Mouse (Mus musculus) CD4-positive, CD25-positive, alpha-beta regulatory T cell, adult 4 months (primary cell): ENCODE measurements around the gene Col16a1. TPM values are rescaled to one million over a fixed set of nuclear protein-coding genes. Genes with fewer than 3 reads are reported as not detected.

Experiments
- ATAC-seq: one replicate; pipeline ENCODE4 v1.8.0; 2017
- polyA plus RNA-seq, 2 experiments: library from polyadenylated mRNA; unstranded; fragments of 100-300 nt; shearing (Covaris generic); gene quantifications; one replicate each; pipeline ENCODE4 v1.2.1; 2017

Col16a1 gene
- polyA plus RNA-seq, 2 experiments from 2014 or later: not detected

DNA sequence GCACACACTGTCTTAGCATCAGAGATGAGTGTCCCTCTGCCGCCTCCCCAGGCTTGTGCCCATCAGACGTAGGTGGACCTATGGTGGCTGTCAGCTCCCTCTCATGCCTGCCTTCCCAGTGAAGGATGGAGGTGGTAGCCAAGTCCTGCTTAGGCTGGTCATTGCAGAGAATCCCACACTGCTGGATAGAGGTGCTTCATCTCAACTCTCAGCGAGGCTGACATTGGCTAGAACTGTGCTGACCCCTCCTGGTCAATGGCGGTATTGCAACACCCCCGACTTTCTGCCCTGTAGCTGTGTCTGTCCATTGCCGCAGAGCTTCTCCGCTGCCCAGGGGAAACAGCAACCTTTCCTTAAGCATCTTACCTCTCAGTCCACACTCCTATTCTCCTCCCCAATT is 39.7 kb downstream of the Col16a1 start:
- ATAC-seq: peak; percentile 75

DNA sequence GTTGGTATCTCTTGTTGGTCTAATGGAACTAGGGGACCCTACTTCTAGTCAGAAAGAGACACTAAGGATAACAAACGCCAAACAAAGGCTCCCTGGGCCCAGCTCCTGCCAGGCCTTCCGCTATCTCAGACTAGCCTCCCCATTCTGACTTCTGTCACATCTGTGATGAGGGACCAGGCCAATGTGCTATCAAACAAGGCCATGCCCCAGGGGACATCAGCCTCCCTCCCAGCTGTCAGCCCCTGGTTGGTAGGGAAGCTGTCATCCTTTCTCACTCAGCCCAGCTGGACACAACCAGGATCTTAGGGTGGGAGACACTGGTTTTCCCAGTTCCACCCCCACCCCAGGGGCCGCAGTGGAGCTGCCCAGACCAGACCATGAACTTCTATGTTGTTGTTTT is 47.5 kb downstream of the Col16a1 start:
- ATAC-seq: no peak

DNA sequence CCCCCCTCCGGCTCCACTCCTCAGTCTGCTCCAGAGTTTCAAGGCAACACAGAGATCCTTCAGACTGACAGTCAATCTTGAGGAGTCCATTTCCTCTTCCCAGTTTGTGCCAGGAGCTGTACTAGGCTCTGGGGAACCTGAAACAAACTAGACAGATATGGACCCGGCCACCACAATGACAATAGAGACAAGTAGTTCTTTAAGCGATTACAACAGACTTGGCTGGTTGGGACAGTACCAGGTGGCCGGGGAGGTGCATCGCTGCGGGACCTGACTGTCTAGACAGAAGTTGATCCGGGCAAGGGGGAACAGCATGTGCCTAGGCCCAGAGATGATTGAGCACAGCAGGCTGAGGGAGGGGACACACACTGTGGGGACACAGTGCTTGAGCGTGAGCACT is 53.5 kb downstream of the Col16a1 start:
- no peak for ATAC-seq

DNA sequence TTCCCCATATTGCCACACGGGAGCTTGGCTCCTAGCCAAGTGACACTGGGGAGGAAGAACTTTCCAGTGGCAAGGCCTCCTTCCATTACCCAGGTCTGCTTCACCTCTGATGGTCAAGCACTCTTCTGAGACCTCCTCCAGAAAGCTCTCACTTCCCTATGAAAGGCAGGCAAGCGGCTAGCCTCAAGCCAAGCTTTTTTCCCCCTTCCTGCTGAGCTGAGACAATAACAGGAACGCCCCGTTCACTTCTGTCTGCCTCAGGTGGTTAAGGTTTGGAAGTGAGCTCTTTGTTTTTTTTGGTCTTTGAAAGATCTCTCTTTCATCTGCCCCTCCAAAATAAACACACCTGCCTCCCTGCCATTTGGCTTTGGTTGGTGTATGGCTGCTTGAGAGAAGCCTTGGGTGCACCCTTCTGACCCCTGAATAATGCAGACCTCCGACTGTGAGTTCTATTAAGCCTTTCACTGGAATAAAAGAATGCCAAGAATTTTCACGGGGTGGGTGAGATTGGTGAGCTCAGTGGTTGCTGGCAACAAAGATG is 54.5 kb downstream of the Col16a1 start, which contains the start of gene Pef1:
Gene Pef1, plus strand, starts transcription at position 448 of the 541 bp plus-strand sequence.
- no peak for ATAC-seq

DNA sequence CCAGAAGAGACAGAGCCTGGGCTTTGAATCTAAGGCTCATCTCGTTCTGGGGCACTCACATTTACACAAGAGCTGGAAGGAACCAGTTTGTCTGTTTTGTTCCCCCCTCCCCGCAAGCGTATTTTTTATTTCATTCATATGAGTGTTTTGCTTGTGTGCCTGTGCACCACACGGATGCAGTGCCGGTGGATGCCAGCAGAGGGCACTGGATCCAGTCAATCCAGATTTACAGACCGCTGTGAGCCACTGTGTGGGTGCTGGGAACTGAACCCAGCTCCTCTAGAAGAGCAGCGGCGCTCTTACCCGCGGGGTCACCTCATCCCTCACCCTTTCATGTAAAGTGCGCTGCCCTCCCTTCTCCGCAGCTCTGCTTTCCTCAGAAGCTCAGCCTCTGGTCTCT is 56.0 kb downstream of the Col16a1 start:
- ATAC-seq: no peak

DNA sequence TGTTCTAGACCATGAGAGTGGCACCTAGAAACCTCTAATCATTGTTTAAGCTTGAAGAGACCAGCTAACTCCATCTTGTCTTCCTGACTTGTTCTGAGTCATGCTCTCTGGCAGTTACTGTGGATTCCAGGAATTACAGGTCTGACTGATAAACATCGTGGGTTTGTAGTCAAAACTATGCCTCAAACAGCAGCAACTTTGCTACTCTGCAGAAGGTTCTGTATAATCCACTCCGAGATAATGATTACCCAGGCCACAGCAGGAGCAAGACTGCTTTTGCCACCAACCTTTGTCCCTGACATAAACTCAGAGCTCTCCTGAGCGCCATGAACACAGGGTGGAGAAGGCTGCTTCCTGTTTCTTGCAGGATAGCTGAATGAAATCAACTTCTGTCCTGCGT is 56.9 kb downstream of the Col16a1 start:
- ATAC-seq: no peak

DNA sequence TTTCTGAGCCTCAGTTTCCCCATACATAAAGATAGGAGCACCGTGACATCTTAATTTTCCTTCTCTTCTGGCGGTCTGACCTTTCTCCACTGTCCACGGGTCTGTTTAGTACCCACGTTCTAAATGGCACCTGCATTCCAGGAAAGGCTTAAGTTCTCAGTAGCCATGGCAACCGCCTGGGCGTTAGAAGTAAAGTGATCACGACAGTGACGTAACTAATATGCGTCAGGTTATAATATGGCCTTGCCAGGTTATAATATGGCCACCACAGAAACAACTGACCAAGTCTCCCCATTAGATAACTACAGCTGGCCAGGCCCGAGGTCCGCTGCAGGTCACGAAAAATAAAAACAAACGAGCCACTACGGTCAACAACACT is 59.4 kb downstream of the Col16a1 start:
- ATAC-seq: peak; percentile 70

DNA sequence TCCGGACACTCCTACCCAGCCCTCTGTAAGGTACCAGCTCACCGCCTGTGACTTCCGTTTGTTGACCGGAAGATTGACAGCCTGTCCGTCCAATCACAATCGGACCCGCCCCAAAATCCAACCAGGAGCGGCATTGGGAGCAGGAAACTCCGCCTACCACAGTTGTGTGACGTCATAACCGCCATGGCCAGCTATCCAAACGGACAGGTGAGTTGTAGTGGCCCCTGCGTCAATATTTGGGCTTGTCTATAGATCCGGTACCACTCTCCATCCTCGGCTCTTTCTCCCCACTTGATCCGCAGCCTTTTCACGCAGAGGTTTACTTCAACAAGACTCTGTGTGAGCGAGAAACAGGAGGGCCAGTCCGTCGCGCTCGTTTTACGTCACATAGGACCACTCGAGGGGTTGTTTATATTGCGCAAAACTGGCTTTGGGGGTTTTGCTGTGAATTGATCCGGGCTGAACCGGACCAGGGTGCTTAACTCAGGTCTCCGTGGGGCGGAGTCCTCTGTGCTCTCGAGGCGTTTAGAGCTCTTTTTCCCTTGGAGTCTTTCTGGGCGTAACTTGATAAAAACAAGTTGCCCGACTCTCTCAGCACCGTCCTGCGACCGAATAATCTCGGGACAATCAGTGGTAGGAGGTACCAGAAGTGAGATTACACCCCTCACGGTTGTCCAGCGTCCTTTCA is 59.9 kb downstream of the Col16a1 start:
- peak; percentile 98 for ATAC-seq

DNA sequence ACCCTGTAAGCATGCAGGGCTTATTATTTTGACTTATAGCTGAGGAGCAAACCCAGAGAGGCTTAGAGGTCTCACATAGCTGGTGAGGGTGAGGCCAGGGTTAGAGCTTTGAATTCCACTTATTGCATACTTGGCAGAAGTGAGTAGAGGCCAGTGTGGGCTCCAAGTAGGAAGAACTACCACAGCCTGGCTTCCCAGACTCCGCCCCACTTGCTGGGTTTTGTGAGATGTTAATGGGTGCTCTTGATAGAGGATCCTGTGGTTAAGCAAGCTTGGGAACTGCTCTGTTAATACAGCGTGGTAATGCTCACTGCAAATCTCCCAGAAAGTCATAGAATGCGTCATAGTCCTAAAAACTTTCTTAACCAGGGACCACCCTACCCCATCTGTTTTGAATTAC is 61.3 kb downstream of the Col16a1 start:
- no peak for ATAC-seq

DNA sequence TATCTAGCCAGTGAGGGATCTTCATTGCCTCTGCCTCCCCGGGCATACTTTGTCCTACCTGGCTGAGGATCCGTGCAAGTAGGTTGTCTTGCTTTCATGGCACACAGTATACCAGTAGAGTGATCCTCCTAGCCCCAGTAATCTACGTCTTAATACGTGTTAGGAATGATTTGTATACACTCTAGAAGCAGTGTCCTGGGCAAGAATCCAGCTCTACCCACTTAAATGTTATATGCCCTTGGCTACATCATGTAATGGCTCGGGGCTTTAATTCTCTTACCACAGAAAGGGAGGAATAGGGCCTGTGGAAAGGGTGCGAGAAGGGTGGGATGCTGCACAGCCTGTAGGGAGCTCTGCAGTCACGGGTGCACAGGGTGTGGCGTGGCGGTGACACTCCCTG is 62.0 kb downstream of the Col16a1 start:
- no peak for ATAC-seq

DNA sequence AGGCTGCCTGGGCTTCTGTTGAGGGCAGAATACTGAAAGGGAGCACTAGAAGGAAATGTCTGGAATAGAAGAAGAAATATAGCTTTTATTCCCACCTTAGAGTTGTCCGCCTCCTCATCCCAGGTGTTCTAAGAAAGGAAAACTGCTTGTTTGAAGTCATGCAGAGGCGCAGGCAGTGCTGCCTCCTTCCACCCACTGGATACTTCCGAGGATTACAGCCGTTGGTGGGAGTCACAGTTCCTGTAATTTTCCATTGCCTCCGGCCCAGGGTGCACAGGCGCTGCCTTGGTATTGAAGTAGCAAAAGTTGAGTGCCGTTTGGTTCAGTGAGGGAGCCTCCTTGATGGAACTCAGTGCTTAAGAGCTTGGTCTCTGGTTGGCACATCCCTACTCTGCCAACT is 62.5 kb downstream of the Col16a1 start:
- no peak for ATAC-seq

DNA sequence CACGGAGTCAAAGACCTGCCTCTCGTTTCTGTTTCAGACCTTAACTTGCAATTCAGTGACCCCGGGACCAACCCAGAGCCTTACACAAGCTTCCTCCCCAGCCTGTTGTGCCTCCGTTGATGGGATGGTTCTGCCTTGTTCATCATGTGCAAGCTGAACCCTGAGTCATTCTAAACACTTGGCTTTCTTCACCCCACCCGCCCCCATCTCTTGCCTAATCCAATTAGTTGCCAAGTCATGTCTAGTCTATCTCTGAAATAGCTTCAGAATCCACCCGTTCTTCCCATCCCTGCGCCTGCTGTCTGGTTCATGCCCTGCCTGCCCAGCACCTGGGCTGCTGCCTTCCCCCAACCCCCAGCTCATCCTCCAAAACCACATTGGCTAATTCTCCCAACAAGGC is 64.7 kb downstream of the Col16a1 start:
- no peak for ATAC-seq

DNA sequence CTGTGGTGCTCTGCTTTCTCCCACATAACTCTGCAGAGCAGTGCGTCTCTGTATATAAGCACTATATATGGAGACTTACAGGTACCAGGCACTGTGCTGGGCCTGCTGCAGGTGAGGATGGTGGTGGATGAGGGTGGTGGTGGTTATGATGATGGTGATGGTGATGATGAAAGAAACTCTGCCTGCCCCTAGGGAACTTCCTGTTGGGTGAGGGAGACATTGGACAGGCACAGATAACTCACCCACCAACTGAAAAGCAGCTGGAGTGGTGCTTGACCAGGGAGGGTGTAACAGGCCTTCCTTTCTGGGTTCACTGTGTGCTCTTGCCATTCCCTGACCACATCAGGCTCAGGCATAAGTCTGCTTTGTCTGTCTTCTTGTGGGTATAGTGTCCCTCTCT is 65.1 kb downstream of the Col16a1 start:
- no peak for ATAC-seq

DNA sequence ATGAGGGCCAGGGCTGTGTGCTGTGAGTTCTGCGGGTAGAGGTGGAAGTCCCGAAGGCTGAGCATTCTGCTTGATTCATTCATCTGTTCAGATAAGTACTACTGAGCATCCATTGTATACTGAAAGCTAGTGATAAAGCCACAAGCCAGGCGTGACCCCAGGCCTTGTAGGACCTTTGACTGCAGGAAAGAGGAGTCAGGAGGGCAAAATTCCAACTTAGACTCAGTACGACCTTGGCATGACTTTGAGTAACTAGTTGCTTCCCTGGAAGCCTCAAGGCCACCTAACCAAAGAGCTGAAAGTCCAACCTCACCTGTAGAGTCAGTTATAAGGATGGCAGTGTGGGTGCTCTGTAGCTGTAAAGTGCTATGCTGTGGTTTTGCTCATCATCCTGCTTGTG is 73.1 kb downstream of the Col16a1 start:
- no peak for ATAC-seq

DNA sequence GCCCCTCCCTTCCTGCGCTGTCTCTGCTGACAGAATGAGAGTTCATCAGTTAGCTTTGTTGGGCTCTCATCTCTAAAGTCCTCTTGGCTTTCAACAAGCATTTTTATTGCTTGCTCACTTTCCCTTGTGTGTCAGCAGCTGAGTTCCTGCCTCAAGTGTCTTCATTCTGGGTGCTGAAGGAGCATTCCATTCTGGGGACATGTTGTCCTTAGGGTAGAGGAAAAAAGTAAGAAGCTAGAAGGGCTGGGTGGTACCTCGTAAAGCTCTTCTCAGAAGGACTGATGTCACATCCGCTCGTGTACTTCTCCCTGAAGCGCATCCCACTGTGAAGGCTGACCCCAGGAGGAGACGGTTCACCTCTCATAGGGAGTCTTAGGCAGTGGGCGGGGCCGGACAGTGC is 73.9 kb downstream of the Col16a1 start:
- no peak for ATAC-seq

DNA sequence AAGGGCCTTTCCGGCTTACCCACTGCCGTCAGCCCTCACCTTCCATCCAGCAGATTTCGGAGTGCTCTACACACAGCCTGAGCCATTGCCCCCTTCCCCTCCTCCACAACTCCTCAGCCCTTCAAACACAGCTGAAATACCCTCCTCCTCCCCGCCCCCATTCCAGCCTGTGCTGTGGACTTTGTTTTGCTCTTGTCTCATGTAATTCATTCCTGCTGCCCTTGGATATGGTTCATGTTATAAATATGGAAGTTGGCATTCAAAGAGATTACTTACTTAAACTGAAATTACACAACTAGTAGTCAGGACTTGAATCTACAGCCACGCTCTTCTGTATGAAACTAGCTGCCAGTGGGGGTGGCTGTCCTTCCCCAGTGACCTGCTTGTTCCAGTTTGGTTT is 75.4 kb downstream of the Col16a1 start:
- no peak for ATAC-seq

DNA sequence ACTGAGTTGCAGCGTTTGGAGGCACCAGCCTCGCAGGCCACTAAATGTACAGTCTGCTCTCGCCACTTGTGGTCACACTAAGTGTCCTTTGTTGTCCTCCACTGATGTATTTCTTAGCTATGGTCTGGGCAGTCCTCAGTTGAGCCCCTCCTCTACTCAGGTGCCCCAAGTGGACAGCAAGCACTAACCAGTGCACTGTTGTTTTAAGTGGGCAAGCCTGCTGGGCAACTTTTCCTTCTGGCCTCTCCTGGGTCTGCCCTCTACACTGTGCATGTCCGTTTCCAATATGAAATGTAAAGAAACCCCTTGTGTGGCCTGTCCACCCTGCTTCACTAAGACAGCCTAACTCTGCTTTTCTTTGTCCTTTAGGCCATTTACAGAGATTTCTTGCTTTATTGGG is 76.5 kb downstream of the Col16a1 start:
- ATAC-seq: no peak

DNA sequence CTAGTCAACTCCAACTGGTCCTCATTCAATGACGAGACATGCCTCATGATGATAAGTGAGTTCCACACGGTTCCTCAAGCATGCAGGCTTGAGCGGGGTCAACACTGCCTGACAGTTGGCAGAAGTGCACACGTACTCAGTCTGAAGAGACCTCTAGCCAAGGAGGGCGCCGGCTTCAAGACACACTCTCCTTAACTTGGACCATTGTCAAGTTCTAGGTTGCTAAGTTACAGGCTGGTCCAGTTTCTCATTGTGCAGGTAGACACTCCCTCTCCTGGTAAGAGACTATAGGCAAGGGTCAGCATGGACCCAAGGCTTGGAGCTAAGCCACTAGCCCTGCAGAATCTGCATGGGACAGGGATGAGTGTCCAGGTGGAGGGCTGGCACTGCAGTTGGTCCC is 77.5 kb downstream of the Col16a1 start:
- ATAC-seq: no peak

DNA sequence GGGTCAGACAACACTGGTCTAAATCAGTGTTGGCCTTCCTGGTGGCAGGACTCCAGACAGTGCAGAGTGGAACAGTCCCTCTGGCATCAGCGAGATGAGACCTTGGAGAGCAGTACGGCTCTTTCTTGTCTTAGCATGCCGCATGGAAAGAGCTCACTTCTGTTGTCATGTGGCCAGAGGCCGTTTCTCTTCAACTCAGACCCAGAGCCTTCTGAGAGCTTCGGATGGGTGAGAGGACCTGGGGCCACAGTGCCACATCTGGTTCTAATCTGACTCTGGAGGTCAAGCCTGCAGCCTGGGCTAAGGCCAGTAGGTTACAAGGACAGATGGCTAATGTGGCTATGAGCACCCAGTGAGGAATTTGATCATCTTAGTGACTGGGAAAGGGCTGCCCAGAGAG is 78.3 kb downstream of the Col16a1 start:
- no peak for ATAC-seq

DNA sequence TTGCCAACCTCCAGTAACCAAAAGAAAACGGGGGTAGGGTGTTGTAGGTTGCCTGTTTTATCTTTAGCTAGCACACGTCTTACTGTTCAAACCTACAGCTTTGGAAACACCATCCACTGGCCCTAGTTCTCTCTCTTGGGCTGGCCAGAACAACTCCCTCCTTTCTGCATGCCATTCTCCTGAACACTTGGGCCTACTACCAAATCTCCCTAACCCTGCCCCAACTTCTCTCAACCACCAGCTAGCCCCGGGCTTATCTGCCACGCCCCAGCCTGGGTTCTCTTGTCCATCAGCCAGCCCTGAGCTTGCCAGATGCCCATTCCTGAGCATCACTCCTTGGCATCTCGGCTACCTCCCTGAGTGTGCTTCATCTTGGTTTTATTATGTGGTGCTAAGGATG is 81.3 kb downstream of the Col16a1 start:
- ATAC-seq: no peak

DNA sequence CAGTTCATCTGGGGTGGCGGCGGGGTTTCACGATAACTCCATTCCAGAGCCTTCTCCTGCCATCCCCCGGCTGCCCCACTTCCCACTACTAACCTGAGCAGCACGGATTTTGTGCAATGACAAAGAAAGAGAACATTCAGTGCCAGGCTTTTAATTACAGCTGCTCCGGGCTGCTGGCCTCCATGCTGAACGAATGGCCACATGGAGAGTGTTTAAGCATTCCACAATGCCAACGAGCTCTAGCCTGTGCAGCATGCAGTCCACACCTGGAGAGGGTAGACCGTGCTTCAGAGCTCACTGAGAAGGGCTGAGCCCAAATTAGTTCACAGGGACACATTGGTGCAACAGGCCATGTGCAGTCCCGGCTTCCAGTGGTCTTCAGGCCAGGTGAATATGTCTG is 82.4 kb downstream of the Col16a1 start:
- ATAC-seq: no peak

DNA sequence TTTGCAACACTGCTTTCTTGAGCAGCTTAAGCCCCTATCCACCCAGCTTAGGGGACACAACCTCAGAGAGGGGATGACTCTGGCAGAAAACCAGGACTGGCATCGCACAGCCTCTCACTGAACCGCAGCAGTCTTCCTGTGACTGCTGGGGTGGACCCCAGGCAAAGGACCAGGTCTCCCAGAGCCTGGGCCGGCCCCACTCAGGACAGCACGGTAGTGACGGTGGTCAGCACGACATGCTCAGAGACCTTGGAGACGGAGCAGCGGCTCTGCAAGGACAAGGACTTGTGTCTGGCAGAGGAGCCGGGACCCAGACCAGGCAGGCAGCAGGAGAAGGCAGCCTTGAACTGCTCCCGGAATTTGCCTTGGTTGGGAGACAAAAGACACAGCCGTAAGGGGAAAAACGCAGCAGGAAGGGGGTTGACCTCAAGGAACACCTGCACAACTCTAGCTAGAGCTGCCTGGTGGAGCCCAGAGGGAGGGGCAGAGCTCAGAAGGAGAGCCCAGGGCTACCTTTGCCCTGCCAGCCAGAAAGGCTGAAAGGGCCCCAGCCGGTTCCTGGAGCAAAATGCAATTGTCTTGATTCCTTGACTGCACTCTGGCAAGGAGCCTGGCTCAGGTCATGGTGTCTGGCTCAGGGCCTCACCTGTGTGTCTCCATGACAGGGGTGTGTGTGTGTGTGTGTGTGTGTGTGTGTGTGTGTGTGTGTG is 83.2 kb downstream of the Col16a1 start:
- no peak for ATAC-seq

DNA sequence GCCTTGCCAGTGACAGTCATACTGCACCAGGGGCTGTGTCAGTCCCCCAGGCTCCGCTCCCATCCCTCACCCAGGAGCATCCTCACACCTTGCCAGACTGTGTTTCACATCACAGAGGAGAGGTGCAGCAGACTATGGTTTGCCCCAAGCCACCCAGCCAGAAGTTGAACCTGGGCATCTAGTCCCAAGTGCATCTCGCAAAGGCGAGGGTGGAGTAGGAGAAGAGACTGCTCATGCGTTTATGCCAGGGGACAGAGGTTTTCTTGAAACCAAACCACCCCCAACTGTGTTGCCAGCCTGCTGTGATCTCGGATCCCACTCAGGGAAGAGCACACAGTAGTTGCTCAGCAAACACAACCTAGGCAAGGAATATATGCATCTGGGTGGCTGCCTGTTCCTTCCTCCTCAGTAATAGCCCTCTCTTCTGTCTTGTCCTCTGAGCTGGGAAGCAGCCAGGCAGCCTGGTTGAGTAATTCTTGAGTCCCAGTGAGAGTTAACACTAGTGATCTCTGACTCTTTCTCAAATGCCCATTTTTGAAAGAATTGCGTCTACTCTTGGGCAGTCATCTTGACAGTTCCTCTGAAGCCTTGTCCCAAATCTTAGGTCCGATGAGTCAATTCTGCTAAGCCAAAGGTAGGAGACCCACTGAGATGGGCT is 83.9 kb downstream of the Col16a1 start:
- ATAC-seq: no peak

DNA sequence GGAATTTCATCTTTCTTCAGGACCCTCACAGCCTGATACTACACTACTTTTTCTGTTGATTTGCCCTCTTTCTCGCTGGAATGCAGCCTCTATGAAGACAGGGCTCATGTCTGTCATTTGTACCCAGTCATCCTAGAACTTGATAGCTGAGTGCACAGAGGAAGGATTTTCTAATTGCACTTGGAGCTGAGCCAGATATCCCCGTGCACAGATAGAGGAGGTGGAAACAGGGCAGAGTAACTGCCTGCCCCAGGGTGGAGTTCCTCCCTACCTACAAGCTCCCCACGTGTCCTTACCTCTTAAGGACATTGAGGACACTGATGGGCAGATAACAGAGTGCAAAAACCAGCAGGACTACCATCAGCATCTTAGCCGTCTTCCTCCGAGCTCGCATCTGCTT is 85.8 kb downstream of the Col16a1 start:
- no peak for ATAC-seq
